Mouse (Mus musculus) liver, adult 2 months (tissue): ENCODE data around the gene Evx1.

ENCODE experiments used
- CTCF ChIP-seq: fragments of 200-500 bp; IDR thresholded peaks from 2 replicates; pipeline ENCODE4 v1.5.1; 2011; ENCODE audit warnings: low read depth, low read length, control low read depth
- POLR2A ChIP-seq: fragments of 200-500 bp; IDR thresholded peaks from 2 replicates; pipeline ENCODE4 v1.6.1; 2011; ENCODE audit warnings: low read length, control low read depth; ENCODE audit not compliant: insufficient read depth; ENCODE audit errors: extremely low read depth

DNA sequence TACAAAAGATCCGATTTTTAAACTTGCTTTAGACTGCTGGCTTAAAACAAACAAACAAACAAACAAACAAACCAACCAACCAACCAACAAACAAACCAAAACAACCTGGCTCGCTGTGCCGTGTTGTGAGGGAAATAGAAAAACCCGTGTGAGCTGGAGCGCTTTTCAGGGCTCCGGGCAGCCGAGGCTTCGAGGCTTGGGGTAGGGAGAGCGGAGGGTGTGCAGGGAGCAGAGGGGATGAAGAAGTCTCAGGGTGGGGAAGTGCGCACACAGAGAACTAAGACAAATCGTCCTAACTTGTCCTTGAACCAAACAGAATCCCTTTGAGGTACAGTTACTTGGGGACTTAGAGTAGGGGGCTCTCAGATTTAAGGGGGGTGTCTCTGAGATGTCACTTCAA, 38.7 kb upstream of the Evx1 start:
- TF ChIP-seq CTCF (no peak), POLR2A (no peak)
